Mouse (Mus musculus) liver, postnatal 0 days (tissue): Measurements from ENCODE around the gene Fbxl8. TPM values are rescaled to one million over a fixed set of nuclear protein-coding genes. Genes with fewer than 3 reads are reported as not detected.
A peak's percentile ranks its signal among the peaks of the same experiment; 100 is the strongest.
"Not testable (repeated sequence)": the region's sequence is repeated elsewhere in the genome, so short reads cannot be mapped to it uniquely, and the experiment has no call there.

Source experiments
- ATAC-seq: fragments of 200-750 bp; cut with Nextera tagmentation; 2 replicates; pipeline ENCODE4 v1.8.0; 2017; ENCODE audit warnings: mild to moderate bottlenecking, moderate library complexity
- DNase-seq: peaks from one replicate; pipeline ENCODE4 v3.0.0-alpha.2; 2016
- H3K27ac ChIP-seq: fragments of 300-500 bp; sonication (generic); 2 replicates; pipeline ENCODE4 v1.5.1; 2014; ENCODE audit warnings: antibody characterized with exemption, moderate library complexity, mild to moderate bottlenecking, low read depth
- H3K27me3 ChIP-seq: fragments of 300-500 bp; sonication (generic); 2 replicates; pipeline ENCODE4 v1.6.1; 2014; ENCODE audit warnings: low read length, control low read depth, mixed read lengths; ENCODE audit not compliant: insufficient read depth
- H3K36me3 ChIP-seq: fragments of 300-500 bp; sonication (generic); replicated peaks from 2 replicates; pipeline ENCODE4 v1.6.1; 2014; ENCODE audit warnings: mild to moderate bottlenecking, control low read depth, low read length, moderate library complexity, mixed read lengths; ENCODE audit not compliant: insufficient read depth
- H3K4me1 ChIP-seq: fragments of 300-500 bp; sonication (generic); 2 replicates; pipeline ENCODE4 v1.6.1; 2014; ENCODE audit warnings: antibody characterized with exemption, mild to moderate bottlenecking, control low read depth; ENCODE audit not compliant: insufficient read depth
- H3K4me2 ChIP-seq: fragments of 300-500 bp; sonication (generic); 2 replicates; pipeline ENCODE4 v1.6.1; 2014; ENCODE audit warnings: low read depth, mild to moderate bottlenecking, low read length, moderate library complexity, mixed read lengths
- H3K4me3 ChIP-seq: fragments of 300-500 bp; sonication (generic); 2 replicates; pipeline ENCODE4 v1.5.1; 2014; ENCODE audit warnings: low read depth, low read length
- H3K9ac ChIP-seq: fragments of 300-500 bp; sonication (generic); replicated peaks from 2 replicates; pipeline ENCODE4 v1.6.1; 2014; ENCODE audit warnings: mild to moderate bottlenecking, moderate library complexity
- H3K9me3 ChIP-seq: fragments of 300-500 bp; sonication (generic); 2 replicates; pipeline ENCODE4 v1.6.1; 2016; ENCODE audit warnings: mild to moderate bottlenecking, control low read depth, low read length, mixed read lengths
- CTCF ChIP-seq: sonication (generic); IDR thresholded peaks from 2 replicates; pipeline ENCODE4 v1.5.1; 2016; ENCODE audit warnings: antibody characterized with exemption, low read depth
- EP300 ChIP-seq: IDR thresholded peaks from 2 replicates; pipeline ENCODE4 v1.6.1; 2016; ENCODE audit warnings: antibody characterized with exemption, low read depth, mild to moderate bottlenecking
- WGBS: fragments of 180-500 bp; shearing (Covaris S2); extraction: QIAGEN DNeasy Blood & Tissue Kit; methylation state at CpG from one replicate; pipeline ENCODE4 v1.1.7; 2014; ENCODE audit not compliant: insufficient replicate concordance; 5-methylcytosine and 5-hydroxymethylcytosine counted together
- polyA plus RNA-seq: library from polyadenylated mRNA; unstranded; fragments of >200 nt; fragmentation: Nextera tagmentation; extraction: Ambion mirVana; gene quantifications from 2 replicates; pipeline ENCODE4 v1.2.1, GENCODE M21; 2015

The Fbxl8 gene
- polyA plus RNA-seq, 1 experiment from 2014 or later, result 1.2 TPM

DNA sequence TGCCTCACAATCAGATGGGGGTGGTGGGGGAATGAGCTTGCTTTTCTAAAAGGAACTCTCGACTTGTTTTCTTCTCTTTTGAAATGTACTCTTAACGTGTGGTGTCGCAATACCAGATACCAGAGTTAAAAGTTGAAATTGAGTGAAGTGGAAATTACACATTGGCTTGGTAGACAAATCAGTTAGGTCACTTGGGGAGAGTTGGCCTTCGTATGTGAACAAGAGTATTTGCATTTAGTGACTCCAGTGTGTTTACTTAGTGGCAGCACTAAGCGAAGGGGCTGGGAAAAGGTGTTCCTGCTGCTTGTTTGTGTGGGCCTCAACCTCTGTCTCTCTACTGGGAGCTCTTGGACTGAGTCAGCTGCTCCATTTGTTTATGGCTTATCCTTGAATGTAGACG, 38.5 kb upstream of the Fbxl8 start:
- WGBS, result 10% methylated on average over 6 of the region's 6 CpGs
- Histone ChIP-seq H3K27ac (peak overlapping the region; percentile 99), H3K36me3 (no peaks in the 10 kb centered on the region; the same call in 1 of the 2 replicates), H3K4me3 (peak overlapping the region; percentile 83), H3K9ac (peak overlapping the region; percentile 87), H3K4me1 (peaks cover 16% of the 10 kb centered on the region), H3K27me3 (no peaks in the 10 kb centered on the region), H3K4me2 (peak overlapping the region; percentile 78), H3K9me3 (no peaks in the 10 kb centered on the region)
- DNase-seq (peak; percentile 38), ATAC-seq (peak; percentile 62)
- TF ChIP-seq EP300 (no peak; the same call in 1 of the 2 replicates), CTCF (no peak)

- H3K36me3 ChIP-seq, result peaks cover 30% of the 10 kb centered on the region
- H3K9me3 ChIP-seq, result no peaks in the 10 kb centered on the region
Observed at GRCm38 (mm10) chr8:105231503-105232320, 32.7 kb upstream of the Fbxl8 start.

GRCm38 (mm10) chr8:105232321-105232693, 32.1 kb upstream of the Fbxl8 start:
- peaks cover 32% of the 10 kb centered on the region for H3K36me3 ChIP-seq
- not testable (repeated sequence) for H3K4me3 ChIP-seq, ATAC-seq, H3K27me3 ChIP-seq, H3K4me2 ChIP-seq, DNase-seq, H3K27ac ChIP-seq, H3K9me3 ChIP-seq, H3K9ac ChIP-seq
- H3K4me1 ChIP-seq, result peaks cover 14% of the 10 kb centered on the region
- WGBS, result 89% methylated on average over 4 of the region's 4 CpGs

More at GRCm38 (mm10) chr8:105231503-105232320, 32.7 kb upstream of the Fbxl8 start:
- WGBS, result 69% methylated on average over 12 of the region's 12 CpGs
- no peak overlapping the region for H3K4me3 ChIP-seq
- no peak for TF ChIP-seq EP300
- TF ChIP-seq CTCF, result no peak
- no peak overlapping the region for H3K9ac ChIP-seq
- DNase-seq, result no peak
- peaks cover 14% of the 10 kb centered on the region for H3K4me1 ChIP-seq
- H3K27ac ChIP-seq, result peak overlapping the region; percentile 11; the same call in 1 of the 2 replicates
- H3K27me3 ChIP-seq, result no peaks in the 10 kb centered on the region
- H3K4me2 ChIP-seq, result no peak overlapping the region
- ATAC-seq, result no peak

- WGBS, result 67% methylated on average over 1 of the region's 1 CpGs
- Histone ChIP-seq H3K27me3 (no peaks in the 10 kb centered on the region), H3K36me3 (peaks cover 38% of the 10 kb centered on the region), H3K4me3 (no peak overlapping the region), H3K9ac (no peak overlapping the region), H3K4me2 (no peak overlapping the region; the same call in 1 of the 2 replicates), H3K4me1 (peaks cover 14% of the 10 kb centered on the region), H3K27ac (no peak overlapping the region), H3K9me3 (no peaks in the 10 kb centered on the region)
- TF ChIP-seq EP300 (no peak), CTCF (no peak)
- ATAC-seq, result no peak
- DNase-seq, result no peak
Observed at GRCm38 (mm10) chr8:105233126-105233935, 31.1 kb upstream of the Fbxl8 start.

- H3K4me1 ChIP-seq, result peaks cover 11% of the 10 kb centered on the region
- no peak for TF ChIP-seq EP300
- no peak overlapping the region for H3K4me3 ChIP-seq
- H3K9ac ChIP-seq, result no peak overlapping the region
- ATAC-seq (no peak), DNase-seq (no peak)
- H3K9me3 ChIP-seq, result no peaks in the 10 kb centered on the region
- H3K27me3 ChIP-seq, result no peaks in the 10 kb centered on the region
- H3K36me3 ChIP-seq, result peaks cover 56% of the 10 kb centered on the region
- H3K27ac ChIP-seq, result no peak overlapping the region
- WGBS, result 81% methylated on average over 1 of the region's 1 CpGs
- H3K4me2 ChIP-seq, result no peak overlapping the region
Observed at GRCm38 (mm10) chr8:105235206-105235605, 29.2 kb upstream of the Fbxl8 start.

DNA sequence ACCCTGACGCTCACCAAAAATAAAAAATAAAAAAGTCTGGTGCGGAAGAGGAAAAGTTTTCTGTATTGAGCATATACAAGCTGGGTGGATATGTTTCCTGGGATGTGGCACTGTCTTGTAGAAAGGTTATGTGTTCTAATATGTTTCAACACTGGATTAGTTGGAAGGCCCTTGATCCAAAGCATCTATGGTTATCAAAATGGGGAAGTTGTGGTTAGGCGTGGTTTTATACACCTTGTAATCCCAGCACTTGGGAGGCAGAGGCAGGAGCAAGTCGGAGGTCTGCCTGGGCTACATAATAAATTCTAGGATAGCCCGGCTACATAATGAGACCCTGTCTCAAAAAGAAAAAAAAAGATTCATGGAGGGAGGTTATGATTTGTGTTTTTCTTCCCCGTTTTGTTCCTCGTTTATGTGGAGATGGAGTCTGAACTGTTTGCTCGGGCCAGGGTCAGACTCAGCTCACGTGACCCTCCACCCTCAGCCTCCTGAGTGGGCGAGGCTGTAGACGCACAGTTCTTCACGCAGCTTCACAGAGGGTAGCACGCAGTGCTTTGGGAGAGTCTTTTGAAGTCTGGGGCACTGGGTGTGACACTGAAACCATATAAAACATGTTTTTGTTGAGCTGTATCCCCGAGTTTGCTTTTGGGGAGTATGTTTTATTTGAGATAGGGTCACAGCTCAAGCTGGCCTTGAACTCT, 26.9 kb upstream of the Fbxl8 start:
- Histone ChIP-seq H3K36me3 (peaks cover 66% of the 10 kb centered on the region), H3K27me3 (no peaks in the 10 kb centered on the region), H3K4me3 (no peak overlapping the region), H3K9ac (no peak overlapping the region), H3K4me2 (no peak overlapping the region), H3K4me1 (peaks cover 6% of the 10 kb centered on the region), H3K27ac (no peak overlapping the region), H3K9me3 (no peaks in the 10 kb centered on the region)
- ATAC-seq, result no peak
- WGBS, result 77% methylated on average over 14 of the region's 14 CpGs
- DNase-seq, result no peak
- no peak for TF ChIP-seq EP300
- no peak for TF ChIP-seq CTCF
